Mouse (Mus musculus): Measurements from ENCODE around the gene Zfp683.

Gene Zfp683

DNA sequence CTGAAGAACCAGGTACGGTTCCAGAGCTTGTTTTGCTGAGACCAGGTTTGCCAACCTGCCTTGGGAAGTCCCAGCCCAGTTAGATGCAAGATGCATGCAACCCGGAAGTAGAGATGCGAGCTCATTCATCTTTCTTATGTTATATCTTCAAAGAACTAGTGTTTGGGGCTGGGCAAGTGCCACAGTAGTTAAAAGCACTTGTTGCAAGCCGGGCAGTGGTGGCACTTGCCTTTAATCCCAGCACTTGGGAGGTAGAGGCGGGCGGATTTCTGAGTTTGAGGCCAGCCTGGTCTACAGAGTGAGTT is 37.5 kb downstream of the Zfp683 start:
- in situ Hi-C loops (cut with MboI), result loop anchor here (5.0 kb wide), 2 partner anchors 36 to 54 kb away; partner anchors contain the start of gene Sh3bgrl3

DNA sequence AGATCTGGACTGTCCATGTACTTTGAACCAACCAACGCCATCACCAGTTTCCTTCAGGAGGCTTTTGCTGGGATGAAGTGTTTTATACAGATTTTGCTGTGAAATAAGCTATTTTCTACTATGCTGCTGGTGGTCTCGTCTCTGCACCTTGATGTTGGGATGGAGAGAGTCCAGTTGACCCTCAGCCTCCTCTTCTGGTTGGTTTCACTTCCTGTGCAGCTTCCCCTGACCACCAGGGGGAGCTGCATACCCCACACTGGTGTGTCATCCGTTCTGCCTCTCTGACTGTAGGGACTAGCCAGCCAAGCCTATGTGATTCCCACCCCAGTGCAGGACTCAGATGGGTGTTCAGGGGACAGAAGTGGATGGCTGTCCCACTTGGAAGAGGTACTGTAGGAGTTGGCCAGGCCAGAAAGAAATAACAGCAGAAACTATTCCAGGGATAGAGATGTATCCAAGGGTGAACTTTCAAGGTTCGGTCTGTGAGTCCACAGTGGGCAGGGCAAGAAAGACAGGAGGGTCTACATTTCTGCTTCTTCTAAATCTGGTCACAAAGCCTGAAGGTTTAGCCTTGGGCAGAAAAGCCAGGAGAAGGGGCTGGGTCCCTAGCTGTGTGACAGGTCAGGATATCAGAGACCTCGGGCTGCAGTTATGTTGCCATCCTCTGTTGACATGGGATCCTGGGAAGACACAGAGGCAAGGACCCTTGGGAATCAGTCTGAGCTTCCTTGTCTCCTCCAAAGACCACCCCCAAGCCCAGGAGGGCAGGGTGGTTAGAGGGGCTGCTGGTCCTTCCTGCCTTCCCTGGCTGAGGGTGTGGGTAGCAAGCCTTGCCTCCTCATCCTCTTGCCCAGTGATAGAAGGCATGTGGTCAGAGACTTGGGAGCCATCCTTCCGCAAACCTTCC is 39.0 kb downstream of the Zfp683 start:
- in situ Hi-C loops (cut with MboI), result loop anchor here (5.0 kb wide), 2 partner anchors 35 to 55 kb away; partner anchors contain the start of gene Sh3bgrl3

- in situ Hi-C loops (cut with MboI), result loop anchor here (5.0 kb wide), 2 partner anchors 33 to 57 kb away; partner anchors contain the start of gene Sh3bgrl3
Measured at GRCm38 (mm10) chr4:134094004-134094564, 40.4 kb downstream of the Zfp683 start.

DNA sequence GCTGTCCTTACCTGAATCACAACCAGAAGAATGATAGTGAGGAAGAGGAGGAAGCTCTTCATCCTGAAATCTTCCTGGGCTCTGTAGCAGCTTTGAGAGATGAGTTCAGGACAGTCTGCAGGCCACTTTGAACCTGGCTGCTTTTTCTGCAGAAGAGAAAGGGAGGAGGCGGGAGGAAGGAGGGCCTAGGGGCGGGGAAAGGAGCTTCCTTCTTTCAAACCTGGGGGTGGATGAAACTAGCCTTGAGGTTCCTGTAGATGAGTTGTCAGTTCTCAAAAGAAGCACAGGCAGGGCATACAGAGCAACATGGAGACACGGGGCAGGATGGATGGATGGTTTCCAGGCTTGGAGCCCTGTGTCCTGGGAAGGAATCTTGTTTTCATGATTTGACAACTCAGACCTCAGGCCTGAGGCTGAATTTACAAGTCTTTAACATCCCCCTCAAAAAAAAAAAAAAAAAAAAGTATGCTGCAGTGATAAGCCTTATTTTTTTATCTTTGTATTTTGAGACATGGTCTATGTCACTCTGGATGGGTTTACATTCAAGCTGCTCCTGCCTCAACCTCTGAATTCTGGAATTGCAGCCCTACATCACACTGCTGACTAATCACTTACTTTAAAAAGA is 41.4 kb downstream of the Zfp683 start, which contains the start of gene Cd52:
Gene Cd52, minus strand, starts transcription at position 160 of the 625 bp plus-strand sequence.
- in situ Hi-C loops (cut with MboI), result loop anchor here (5.0 kb wide), 2 partner anchors 32 to 58 kb away; partner anchors contain the start of gene Sh3bgrl3

GRCm38 (mm10) chr4:134096120-134096519 is 42.5 kb downstream of the Zfp683 start:
- in situ Hi-C loops (cut with MboI), result no loop called here

DNA sequence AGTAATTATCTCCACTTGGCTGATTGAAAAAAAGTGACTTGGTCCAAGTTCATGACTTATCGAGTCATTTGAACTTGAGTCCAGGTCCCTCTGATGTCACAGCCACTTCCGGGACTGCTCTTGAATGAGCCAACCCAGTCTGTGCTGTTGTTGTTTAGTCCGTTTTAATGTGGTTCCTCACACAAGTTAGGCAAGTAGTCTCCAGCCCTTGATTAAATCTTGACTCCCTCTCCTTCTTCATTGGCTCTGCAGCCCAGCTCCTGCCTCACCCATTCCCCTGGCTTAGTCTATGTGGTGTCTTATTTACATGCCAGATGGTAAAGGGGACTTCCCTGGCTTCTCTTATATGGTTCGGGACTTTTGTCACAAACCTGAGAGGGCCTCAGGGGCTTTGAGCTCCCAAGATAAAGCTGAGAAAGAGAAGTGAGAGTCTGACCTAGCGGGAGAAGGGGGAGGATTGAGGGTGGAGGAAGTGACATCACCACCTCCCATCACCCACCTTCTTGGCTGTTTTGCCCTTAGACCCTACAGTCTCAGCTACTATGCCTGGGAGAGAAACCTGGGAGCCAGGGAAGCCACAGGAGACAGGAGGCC is 43.5 kb downstream of the Zfp683 start:
- in situ Hi-C loops (cut with MboI), result no loop called here

- in situ Hi-C loops (cut with MboI), result no loop called here
Measured at GRCm38 (mm10) chr4:134098628-134099027, 45.0 kb downstream of the Zfp683 start.

DNA sequence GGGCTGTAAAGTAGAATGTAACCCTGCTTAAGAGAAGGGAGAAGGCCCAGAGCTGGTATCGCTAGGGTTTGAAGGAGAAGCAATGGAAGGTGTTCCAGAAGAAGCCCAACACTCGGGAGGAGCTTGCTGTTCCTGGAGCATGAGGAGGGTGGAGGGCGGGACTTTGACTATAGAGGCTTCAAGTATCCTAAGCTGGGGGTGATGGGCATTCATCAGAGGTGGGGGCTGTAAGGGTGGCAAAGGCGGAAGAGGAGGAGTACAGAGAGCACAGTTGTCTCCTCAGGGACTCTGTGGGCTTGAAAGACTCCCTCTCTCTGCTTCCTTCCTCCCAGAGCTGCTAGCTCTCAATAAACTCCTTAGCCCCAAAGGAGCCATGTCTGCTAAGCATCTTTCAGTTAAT is 46.6 kb downstream of the Zfp683 start:
- in situ Hi-C loops (cut with MboI), result no loop called here

DNA sequence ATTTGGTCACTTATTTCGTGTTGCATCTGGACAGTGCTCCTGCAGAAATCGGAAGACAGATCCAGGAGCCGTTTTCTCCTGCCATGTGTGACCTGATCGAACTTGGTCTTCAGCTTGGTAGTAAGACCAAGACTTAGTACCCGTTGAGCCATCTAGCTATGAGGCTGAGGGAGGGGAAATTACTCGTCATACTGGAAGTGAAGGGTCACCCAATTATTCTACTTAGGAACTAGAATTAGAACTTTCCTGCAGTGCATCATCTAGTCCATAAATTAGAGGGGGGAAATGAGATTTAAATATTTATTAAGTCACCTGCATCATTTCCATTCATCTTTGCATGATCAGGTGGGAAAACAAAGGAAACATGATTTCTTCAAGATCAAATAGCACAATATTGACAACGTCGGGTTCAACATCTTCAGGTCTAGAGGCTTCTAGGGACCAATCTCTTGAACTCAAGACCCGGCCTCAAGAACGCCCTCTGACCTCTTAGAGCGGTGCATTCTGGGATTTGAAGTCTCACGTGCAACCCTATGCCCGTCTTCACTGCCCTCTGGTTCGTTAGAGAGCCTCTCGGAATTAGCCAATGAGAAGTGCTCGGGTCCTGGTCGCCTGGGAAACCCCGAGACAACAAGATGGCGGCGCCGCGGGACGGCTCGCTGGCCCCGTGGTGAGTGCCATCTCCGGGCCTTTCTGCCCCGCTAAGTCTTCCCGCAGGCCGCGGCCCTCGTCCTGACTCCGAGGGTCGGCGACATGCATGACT is 48.5 kb downstream of the Zfp683 start, which contains the start of gene Ubxn11:
Gene Ubxn11, plus strand, starts transcription at position 592 of the 763 bp plus-strand sequence.
- in situ Hi-C loops (cut with MboI), result no loop called here

DNA sequence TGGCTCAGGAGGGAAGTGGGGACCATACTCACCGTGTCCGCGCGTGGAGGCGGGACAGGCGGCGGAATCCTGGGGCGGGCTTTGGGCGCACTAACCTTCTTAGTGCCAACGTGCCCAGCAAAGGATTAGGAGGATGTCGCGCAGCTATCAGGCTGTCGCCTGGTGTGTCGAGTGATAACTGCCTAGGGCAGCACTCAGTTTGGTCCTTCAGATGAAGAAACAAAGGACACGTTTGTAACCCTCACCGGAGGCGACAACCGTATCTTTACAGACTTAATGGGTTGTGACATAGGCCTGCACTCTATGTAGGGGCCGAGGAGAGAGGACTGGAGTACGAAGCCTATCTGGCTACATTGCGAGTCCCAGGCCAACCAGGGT is 49.1 kb downstream of the Zfp683 start:
- in situ Hi-C loops (cut with MboI), result no loop called here

- in situ Hi-C loops (cut with MboI), result no loop called here
Measured at GRCm38 (mm10) chr4:134106105-134106504, 52.5 kb downstream of the Zfp683 start.

DNA sequence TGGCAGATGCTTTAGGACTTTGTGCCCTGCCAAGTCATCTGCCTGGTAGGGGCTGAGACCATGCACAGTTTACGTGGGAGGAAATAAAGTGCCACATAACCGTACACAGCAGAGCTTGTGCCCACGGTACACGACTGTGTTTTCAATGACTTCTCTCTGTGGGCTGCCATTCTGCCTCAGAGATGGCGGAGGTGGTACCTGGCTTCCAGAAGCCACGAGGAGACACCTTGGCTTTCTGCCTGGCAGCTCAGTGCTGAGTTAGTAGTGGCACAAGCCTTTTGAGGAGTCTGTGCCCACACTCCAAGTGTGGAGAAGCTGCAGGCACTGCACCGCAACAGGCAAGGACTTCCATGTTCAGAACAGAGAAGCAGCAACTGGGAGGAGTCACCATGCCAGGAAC is 54.1 kb downstream of the Zfp683 start:
- in situ Hi-C loops (cut with MboI), result no loop called here

DNA sequence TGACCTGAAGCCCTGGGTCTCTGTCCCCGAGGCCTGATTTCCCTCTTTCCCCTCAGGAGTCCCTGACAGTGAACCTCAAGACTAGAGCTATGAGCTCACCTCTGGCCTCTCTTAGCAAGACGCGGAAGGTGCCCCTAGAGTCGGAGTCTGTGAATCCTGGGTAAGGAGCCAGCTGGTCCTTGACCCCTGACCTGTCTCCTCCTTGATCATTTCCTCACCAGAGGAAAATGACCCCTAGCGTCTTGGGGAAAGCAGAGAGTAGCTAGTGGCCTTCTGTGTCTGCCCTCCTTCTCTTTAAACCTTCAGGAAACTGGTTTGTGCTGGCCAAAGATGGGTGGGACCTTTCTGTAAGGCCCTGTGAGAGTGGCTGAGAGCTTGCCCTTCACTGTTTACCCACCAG is 54.6 kb downstream of the Zfp683 start:
- in situ Hi-C loops (cut with MboI), result no loop called here

Data from mature B cell (primary cell).